Mouse (Mus musculus) forebrain, embryonic 10.5 days (tissue): ENCODE measurements around the gene C530008M17Rik. TPM values are rescaled to one million over a fixed set of nuclear protein-coding genes. Genes with fewer than 3 reads are reported as not detected.

Experiments used
- DNase-seq: peaks from one replicate; pipeline ENCODE4 v3.0.0-alpha.2; 2017; ENCODE audit warnings: low spot score; ENCODE audit errors: extremely low spot score
- H3K27ac ChIP-seq: fragments of 300-500 bp; sonication (generic); 2 replicates; pipeline ENCODE4 v1.5.1; 2016; ENCODE audit warnings: mild to moderate bottlenecking
- H3K27me3 ChIP-seq: fragments of 300-500 bp; sonication (generic); 2 replicates; pipeline ENCODE4 v1.6.1; 2016; ENCODE audit warnings: mild to moderate bottlenecking; ENCODE audit not compliant: poor library complexity, severe bottlenecking
- H3K36me3 ChIP-seq: fragments of 300-500 bp; sonication (generic); replicated peaks from 2 replicates; pipeline ENCODE4 v1.6.1; 2016; ENCODE audit warnings: mild to moderate bottlenecking, moderate library complexity
- H3K4me1 ChIP-seq: fragments of 300-500 bp; sonication (generic); 2 replicates; pipeline ENCODE4 v1.6.1; 2016
- H3K4me3 ChIP-seq: fragments of 300-500 bp; sonication (generic); 2 replicates; pipeline ENCODE4 v1.5.1; 2016; ENCODE audit warnings: mild to moderate bottlenecking, moderate library complexity
- H3K9me3 ChIP-seq: fragments of 300-500 bp; sonication (generic); 2 replicates; pipeline ENCODE4 v1.6.1; 2016; ENCODE audit warnings: mild to moderate bottlenecking, moderate library complexity
- WGBS: fragments of 180-500 bp; shearing (Covaris S2); methylation state at CpG from one replicate; pipeline ENCODE4 v1.1.7; 2016; 5-methylcytosine and 5-hydroxymethylcytosine counted together
- polyA plus RNA-seq: library from polyadenylated mRNA; unstranded; fragments of >200 nt; fragmentation: Nextera tagmentation; extraction: Ambion mirVana; gene quantifications from 2 replicates; pipeline ENCODE4 v1.2.1, GENCODE M21; 2016

C530008M17Rik gene
- polyA plus RNA-seq, 1 experiment from 2014 or later: 31.6 TPM

DNA sequence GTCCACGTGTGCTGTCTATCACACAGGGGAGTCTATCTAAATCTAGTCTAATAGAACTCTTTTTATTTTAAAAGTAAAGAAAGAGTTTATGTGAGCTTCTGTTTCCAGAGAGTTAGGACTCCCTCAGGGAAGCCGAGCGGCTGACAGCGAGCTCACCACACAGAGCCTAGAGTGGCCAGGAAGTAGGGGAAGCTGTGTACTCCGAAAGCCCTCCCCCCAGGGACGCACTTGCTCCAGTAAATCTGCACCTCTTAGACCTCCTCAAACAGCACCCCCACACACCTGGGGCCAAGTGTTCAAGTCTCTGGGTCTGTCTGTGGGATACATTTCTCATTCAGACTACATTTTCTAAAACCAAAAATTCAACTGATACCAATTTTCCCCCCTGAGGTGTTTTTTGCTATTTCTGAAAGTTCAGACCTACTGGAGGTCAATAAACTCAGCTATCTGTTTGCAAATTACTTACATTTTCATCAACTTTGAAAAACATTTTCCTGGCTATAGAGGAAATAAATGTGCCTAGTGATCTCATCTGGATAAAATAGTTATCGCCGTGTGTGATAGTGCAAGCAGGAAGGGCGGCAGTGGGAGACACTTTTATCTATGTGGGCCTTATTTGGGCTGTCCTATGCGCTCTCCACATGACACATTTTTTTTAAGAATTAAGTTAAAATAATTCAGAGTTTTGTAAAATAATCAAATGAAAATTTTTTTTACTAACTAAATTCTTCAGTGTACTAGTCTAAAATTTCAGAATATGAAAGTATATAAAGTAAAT lies 11.0 kb upstream of the C530008M17Rik start:
- no peak for DNase-seq
- Histone ChIP-seq H3K27ac (no peak overlapping the region), H3K36me3 (peaks cover 66% of the 10 kb centered on the region), H3K4me3 (no peak overlapping the region), H3K27me3 (no peaks in the 10 kb centered on the region), H3K9me3 (no peaks in the 10 kb centered on the region), H3K4me1 (peaks cover 2% of the 10 kb centered on the region; the same call in 1 of the 2 replicates)
- 93% methylated on average over 10 of the region's 10 CpGs for WGBS

DNA sequence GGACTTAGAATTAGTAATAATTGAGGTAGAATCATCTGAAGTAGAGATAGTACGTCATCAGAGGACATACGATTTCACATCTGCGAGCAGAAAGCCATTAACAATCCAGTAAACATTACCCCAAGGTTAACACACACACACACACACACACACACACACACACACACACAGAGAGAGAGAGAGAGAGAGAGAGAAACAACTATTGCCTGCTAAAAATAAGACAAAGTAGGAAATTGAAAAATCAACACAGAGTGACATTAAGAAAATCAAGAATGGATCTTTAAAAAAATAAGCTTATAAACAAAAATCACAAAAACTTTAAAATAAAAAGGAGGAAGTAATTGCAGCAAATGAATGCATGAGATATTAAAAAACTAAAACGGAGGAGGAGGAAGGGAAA lies 6.4 kb upstream of the C530008M17Rik start:
- Histone ChIP-seq H3K4me3 (no peak overlapping the region), H3K4me1 (peaks cover 17% of the 10 kb centered on the region), H3K9me3 (no peaks in the 10 kb centered on the region), H3K27ac (no peak overlapping the region), H3K27me3 (peaks cover 1% of the 10 kb centered on the region; the same call in 1 of the 2 replicates), H3K36me3 (peaks cover 21% of the 10 kb centered on the region)
- 80% methylated on average over 4 of the region's 4 CpGs for WGBS
- DNase-seq: no peak

DNA sequence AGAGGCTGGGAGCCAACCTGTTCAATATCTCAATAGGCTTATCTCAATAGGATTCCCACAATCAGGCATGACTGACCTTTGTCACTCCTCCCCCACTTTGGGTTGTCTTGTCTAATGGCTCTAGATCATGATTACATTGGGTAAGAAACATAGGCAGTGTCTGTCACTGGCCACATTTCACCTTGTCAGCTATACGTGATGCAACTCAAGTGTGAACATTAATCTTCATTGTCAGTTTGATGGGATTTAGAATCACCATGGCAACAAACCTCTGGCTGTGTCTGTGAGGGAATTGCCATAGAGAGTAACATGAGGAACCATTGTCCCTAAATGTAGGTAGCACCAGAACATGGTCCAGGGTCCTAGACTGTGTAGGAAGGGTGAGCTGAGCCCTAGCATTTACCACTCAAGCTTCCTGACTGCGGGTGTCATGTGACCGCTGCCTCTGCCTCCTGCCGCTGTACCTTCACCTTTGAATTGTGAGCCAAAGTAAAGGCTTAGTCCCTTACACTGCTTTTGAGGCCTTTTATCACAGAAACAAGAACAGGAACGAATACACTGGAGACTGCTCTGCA lies 5.1 kb upstream of the C530008M17Rik start:
- no peak overlapping the region for H3K27ac ChIP-seq
- 61% methylated on average over 5 of the region's 5 CpGs for WGBS

DNA sequence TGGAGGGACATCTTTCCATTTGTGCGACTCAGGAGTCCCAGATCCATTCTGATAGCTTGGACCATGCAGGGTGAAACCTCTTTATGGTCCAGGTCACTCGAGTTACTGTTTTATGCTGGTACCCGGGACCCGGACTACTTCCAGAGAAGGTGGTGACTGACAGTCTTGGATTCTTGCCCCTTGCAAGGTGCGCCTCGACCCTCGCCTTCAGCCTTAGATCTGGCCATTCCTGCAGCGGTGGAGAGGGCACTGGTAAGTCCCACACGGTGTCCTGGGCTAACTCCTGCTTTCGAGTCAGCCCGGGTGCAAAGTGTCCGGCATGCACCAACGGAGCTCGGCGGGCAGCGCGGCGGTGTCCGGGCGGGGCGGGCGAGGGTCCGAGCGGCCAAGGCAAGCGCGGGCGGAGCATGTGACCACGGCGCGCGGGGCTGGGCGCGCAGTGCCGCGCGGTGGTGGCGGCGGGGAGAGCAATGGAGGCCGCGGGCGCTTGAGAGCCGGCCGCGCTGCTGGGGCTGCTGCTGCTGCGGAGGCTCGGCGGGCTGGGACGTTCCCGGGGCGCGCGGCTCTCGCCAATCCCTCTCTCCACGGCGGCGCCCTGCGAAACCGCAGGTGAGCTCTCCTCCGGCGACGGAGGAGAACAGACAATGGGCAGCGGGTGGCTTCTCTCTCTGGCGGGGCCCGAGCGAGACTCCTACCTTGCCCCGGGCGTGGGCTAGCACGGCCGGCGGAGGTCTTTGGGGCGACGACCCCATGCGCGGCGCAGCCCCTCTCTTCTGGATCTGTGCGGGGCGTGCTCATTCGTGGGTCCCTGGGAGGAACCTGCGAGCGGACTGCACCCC lies 1.2 kb downstream of the C530008M17Rik start:
- peaks cover 16% of the 10 kb centered on the region; the same call in 1 of the 2 replicates for H3K27me3 ChIP-seq
- H3K36me3 ChIP-seq: peaks cover 17% of the 10 kb centered on the region
- under 1% methylated on average over 80 of the region's 80 CpGs for WGBS
- H3K27ac ChIP-seq: peak overlapping the region; percentile 99
- H3K9me3 ChIP-seq: no peaks in the 10 kb centered on the region
- H3K4me1 ChIP-seq: peaks cover 33% of the 10 kb centered on the region
- peak; percentile 82 for DNase-seq
- peak overlapping the region; percentile 89 for H3K4me3 ChIP-seq

More for the DNA sequence above, 5.1 kb upstream of the C530008M17Rik start:
- H3K36me3 ChIP-seq: peaks cover 16% of the 10 kb centered on the region
- no peak overlapping the region for H3K4me3 ChIP-seq
- peaks cover 17% of the 10 kb centered on the region for H3K4me1 ChIP-seq
- no peaks in the 10 kb centered on the region for H3K9me3 ChIP-seq
- H3K27me3 ChIP-seq: peaks cover 10% of the 10 kb centered on the region; the same call in 1 of the 2 replicates
- no peak for DNase-seq

DNA sequence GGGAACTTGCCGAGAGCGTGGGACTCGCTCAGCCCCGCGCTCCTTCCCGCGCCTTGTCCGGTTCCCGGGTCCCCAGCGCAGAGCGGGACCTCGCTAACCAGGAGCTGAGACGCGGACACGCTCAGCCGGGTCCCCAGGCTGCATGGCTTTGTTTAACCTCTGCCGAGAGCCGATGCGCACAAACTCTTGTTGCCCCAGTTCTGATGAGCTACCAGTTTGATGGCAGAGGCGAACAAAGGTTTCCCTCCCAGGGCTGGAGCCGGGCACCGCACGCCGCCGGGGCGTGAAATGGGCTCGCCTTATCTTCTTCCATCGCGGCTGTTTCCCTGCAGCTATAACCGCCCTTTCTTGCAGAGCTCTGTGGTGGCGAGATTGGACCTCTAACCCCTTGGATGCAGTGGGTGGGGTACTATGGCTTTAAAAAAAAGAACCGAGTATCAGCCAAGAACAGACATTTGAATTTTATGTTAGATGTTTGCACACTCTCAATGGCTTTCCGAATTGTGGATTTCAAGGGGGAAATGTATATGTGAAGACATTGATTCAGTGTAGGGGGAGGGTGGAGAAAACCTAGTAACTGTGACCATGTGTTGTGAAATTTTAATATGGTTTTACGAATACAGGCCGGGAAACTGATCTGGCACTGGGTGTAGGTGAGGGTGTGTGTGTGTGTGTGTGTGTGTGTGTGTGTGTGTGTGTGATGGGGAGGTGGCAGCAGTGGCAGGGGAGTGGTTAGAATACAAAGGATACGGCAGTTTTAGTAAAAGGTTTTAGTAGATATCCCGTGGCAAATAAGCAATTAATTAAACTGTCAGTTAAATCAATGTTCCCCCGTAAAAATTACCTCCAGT lies 2.0 kb downstream of the C530008M17Rik start:
- 3% methylated on average over 38 of the region's 38 CpGs for WGBS

DNA sequence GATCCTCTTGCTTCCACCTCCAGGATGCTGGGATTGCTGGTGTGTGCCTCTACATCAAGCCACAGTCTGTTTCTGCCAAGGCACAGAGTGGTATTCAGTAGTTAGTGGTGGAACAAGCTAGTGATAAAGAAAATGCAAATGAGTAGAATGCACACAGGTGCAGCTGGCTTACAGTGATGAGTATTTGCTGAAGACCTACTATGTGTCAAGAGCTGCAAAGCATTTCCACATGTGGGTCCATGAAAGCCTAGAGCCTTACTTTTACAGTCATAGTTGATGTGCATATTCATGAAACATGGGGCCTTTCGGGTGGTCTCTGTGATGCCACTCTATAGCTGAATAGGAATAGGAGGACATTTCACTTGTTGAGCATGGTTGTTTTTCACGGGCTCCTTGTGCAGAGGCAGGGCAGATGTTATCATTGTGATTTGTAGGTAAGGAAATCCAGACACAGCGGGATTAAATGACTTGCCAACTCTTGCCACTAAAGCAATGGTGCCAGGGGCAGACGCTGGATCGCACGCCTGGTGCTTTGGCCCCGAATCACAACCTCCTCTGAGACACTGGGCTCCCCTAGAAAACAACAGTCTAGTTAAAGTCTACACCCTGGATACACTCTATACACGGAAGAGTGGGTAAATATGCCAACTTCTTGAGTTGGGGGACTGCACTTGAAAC lies 3.8 kb downstream of the C530008M17Rik start:
- Histone ChIP-seq H3K27ac (no peak overlapping the region), H3K9me3 (no peaks in the 10 kb centered on the region), H3K36me3 (peaks cover 20% of the 10 kb centered on the region), H3K27me3 (peaks cover 13% of the 10 kb centered on the region; the same call in 1 of the 2 replicates), H3K4me1 (peaks cover 42% of the 10 kb centered on the region), H3K4me3 (no peak overlapping the region)
- DNase-seq: no peak
- WGBS: 92% methylated on average over 8 of the region's 8 CpGs

More for the DNA sequence above, 2.0 kb downstream of the C530008M17Rik start:
- H3K36me3 ChIP-seq: peaks cover 17% of the 10 kb centered on the region
- H3K27ac ChIP-seq: peak overlapping the region; percentile 99
- H3K4me1 ChIP-seq: peaks cover 33% of the 10 kb centered on the region
- no peaks in the 10 kb centered on the region for H3K9me3 ChIP-seq
- peaks cover 16% of the 10 kb centered on the region; the same call in 1 of the 2 replicates for H3K27me3 ChIP-seq
- DNase-seq: peak; percentile 76
- H3K4me3 ChIP-seq: peak overlapping the region; percentile 89

DNA sequence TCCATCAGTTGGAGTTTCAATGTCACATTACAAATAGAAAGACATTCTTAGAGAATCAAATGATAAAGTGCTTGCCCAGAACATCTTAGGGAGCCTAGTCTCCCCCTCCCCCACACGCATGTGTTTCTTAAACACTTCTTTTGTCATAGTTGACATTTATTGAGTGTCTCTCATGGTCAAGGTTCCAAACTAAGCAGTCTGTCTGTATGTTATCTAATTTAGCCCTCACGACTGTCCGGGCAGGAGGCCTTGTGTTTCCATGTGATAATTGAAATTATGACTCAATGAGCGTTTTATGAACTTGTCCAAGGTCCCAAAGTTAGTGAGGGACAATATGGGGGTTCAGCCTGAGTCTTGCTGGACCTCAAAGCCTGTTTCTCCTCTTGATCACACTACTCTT lies 5.0 kb downstream of the C530008M17Rik start:
- 93% methylated on average over 4 of the region's 4 CpGs for WGBS
- Histone ChIP-seq H3K4me3 (no peak overlapping the region), H3K27me3 (peaks cover 5% of the 10 kb centered on the region; the same call in 1 of the 2 replicates), H3K9me3 (no peaks in the 10 kb centered on the region), H3K27ac (no peak overlapping the region), H3K36me3 (peaks cover 20% of the 10 kb centered on the region), H3K4me1 (peaks cover 50% of the 10 kb centered on the region)
- DNase-seq: no peak

DNA sequence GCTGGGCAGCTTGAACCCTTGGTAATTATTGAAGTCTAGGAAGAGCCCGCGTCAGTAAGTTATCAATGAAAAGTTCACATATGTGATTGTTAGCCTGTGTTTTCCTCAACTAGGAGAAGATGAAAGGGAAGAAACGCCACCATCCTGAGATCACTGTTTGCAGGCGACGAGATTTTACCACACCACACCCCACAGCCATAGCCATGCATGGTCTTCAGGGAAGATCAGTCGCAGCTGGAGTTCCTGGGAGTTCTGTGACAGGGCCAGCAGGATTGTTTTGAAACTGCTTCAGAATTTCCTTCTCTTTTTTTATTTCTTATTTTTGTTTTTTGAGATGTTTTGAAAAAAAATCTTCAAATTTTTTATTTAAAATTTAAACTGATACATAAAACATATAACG lies 8.6 kb downstream of the C530008M17Rik start:
- H3K4me3 ChIP-seq: no peak overlapping the region
- H3K27ac ChIP-seq: peak overlapping the region; percentile 62; the same call in 1 of the 2 replicates
- no peaks in the 10 kb centered on the region for H3K9me3 ChIP-seq
- H3K27me3 ChIP-seq: no peaks in the 10 kb centered on the region
- peaks cover 38% of the 10 kb centered on the region for H3K4me1 ChIP-seq
- no peak for DNase-seq
- WGBS: 88% methylated on average over 7 of the region's 7 CpGs
- peaks cover 47% of the 10 kb centered on the region for H3K36me3 ChIP-seq

DNA sequence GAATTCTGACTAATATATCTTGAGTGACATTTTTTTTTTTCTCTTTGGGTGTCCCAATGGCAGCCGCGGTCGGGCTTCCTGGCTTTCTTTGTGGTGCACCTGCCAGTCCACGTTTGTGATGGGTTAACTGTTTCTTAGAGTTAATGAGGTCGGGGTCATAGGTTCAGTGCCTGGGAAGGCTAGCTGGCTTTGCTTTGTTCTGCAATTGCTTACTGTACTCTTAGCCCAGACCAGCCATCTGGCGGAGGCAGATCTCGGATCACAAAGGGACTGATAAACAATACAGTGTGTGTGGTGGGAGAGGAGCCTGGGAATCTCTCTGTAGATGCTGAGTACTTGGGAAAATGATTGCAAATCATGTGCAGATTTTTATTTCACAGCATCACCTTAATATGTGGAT lies 9.1 kb downstream of the C530008M17Rik start:
- Histone ChIP-seq H3K27ac (peak overlapping the region; percentile 26; the same call in 1 of the 2 replicates), H3K4me1 (peaks cover 33% of the 10 kb centered on the region), H3K36me3 (peaks cover 45% of the 10 kb centered on the region), H3K4me3 (no peak overlapping the region), H3K27me3 (no peaks in the 10 kb centered on the region), H3K9me3 (no peaks in the 10 kb centered on the region)
- WGBS: 46% methylated on average over 7 of the region's 7 CpGs
- no peak for DNase-seq

DNA sequence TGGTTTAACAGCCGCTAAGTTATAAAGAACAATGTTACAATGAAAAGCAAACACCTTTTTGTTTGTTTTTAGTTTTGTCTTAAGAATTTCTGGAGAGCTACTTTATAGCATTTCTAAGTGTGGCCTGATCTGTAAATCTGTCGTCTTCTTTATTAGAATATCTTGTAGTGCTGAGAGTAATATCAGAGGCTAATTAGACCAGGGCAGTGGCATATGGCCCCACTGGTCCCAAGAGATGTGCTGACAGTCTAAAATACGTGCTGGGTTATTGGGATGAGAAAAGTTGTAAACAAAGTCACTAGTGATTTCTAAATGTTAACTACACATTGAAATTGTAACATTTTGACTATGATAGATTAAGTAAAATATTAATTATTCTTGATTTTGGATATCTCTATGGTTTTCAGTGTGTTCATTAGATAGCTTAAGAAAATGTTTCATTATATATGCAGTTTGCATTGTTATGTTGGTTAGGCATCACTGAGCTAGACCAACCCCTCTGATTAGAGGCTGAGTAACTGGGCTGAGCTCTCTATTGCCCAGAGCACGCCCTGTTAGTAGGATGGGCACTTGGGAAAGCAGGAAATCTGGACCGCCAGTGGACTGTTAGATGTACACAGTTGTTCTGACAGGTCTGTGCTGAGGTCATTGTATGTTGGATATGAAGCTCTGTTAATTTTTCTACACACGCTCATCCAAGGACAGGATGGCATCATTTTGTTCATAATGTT lies 9.9 kb downstream of the C530008M17Rik start:
- no peaks in the 10 kb centered on the region for H3K9me3 ChIP-seq
- H3K4me1 ChIP-seq: peaks cover 30% of the 10 kb centered on the region
- no peak for DNase-seq
- H3K27ac ChIP-seq: peak overlapping the region; percentile 26; the same call in 1 of the 2 replicates
- 90% methylated on average over 6 of the region's 6 CpGs for WGBS
- H3K4me3 ChIP-seq: no peak overlapping the region
- H3K36me3 ChIP-seq: peaks cover 43% of the 10 kb centered on the region
- no peaks in the 10 kb centered on the region for H3K27me3 ChIP-seq

DNA sequence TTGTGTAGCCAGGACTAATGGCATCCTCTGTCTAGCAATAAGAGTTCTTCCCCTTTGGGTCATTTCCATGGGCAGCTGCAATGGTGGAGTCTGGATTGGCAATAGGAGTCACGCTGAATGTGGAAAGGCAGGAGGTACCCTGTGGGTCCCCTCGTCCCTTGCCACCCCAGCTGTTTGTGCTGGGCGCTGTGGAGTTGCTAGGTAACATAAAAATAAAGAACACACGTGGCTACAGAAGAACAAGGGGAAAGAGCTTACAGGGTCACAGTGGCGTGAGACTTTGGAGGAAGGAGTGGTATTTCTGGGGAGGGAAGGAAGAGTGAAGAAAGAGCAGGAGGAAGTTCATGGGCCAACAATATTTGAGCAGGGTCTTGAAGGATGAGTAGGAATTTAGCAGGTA lies 11.8 kb downstream of the C530008M17Rik start:
- H3K9me3 ChIP-seq: no peaks in the 10 kb centered on the region; the same call in 1 of the 2 replicates
- H3K4me1 ChIP-seq: peaks cover 27% of the 10 kb centered on the region
- no peak overlapping the region for H3K4me3 ChIP-seq
- peaks cover 61% of the 10 kb centered on the region for H3K36me3 ChIP-seq
- no peak overlapping the region for H3K27ac ChIP-seq
- no peaks in the 10 kb centered on the region for H3K27me3 ChIP-seq
- DNase-seq: no peak
- 80% methylated on average over 5 of the region's 5 CpGs for WGBS
